Mouse (Mus musculus) lung, embryonic 16.5 days (tissue): ENCODE results near the gene Krtap5-5. TPM values are rescaled to one million over a fixed set of nuclear protein-coding genes. Genes with fewer than 3 reads are reported as not detected.
"Not testable (repeated sequence)": the region's sequence is repeated elsewhere in the genome, so short reads cannot be mapped to it uniquely, and the experiment has no call there.

Experiments
- ATAC-seq: fragments of 200-750 bp; cut with Nextera tagmentation; 2 replicates; pipeline ENCODE4 v1.8.0; 2017; ENCODE audit warnings: low read depth, mild to moderate bottlenecking, moderate library complexity
- H3K27ac ChIP-seq: fragments of 300-500 bp; sonication (generic); 2 replicates; pipeline ENCODE4 v1.5.1; 2014; ENCODE audit warnings: mild to moderate bottlenecking, control low read depth, low read length
- H3K27me3 ChIP-seq: fragments of 300-500 bp; sonication (generic); 2 replicates; pipeline ENCODE4 v1.6.1; 2014; ENCODE audit warnings: low read depth, low read length, mixed read lengths; ENCODE audit not compliant: control insufficient read depth, insufficient read depth
- H3K36me3 ChIP-seq: fragments of 300-500 bp; sonication (generic); 2 replicates; pipeline ENCODE4 v1.6.1; 2014; ENCODE audit warnings: low read length; ENCODE audit not compliant: control insufficient read depth, insufficient read depth
- H3K4me1 ChIP-seq: fragments of 300-500 bp; sonication (generic); replicated peaks from 2 replicates; pipeline ENCODE4 v1.6.1; 2014; ENCODE audit warnings: low read length, mixed read lengths; ENCODE audit not compliant: control insufficient read depth, insufficient read depth
- H3K4me2 ChIP-seq: fragments of 300-500 bp; sonication (generic); 2 replicates; pipeline ENCODE4 v1.6.1; 2014; ENCODE audit warnings: low read depth, low read length, control low read depth
- H3K4me3 ChIP-seq: fragments of 300-500 bp; sonication (generic); 2 replicates; pipeline ENCODE4 v1.5.1; 2014; ENCODE audit warnings: mild to moderate bottlenecking, low read length, control low read depth
- H3K9ac ChIP-seq: fragments of 300-500 bp; sonication (generic); 2 replicates; pipeline ENCODE4 v1.6.1; 2014; ENCODE audit warnings: low read length, control low read depth
- H3K9me3 ChIP-seq: fragments of 300-500 bp; sonication (generic); 2 replicates; pipeline ENCODE4 v1.6.1; 2016; ENCODE audit warnings: low read length; ENCODE audit not compliant: control insufficient read depth
- WGBS: fragments of 180-500 bp; shearing (Covaris S2); extraction: QIAGEN DNeasy Blood & Tissue Kit; methylation state at CpG from one replicate; pipeline ENCODE4 v1.1.7; 2014; 5-methylcytosine and 5-hydroxymethylcytosine counted together
- polyA plus RNA-seq: library from polyadenylated mRNA; unstranded; fragments of >200 nt; fragmentation: Nextera tagmentation; extraction: Ambion mirVana; gene quantifications from 2 replicates; pipeline ENCODE4 v1.2.1, GENCODE M21; 2015

Gene Krtap5-5
- polyA plus RNA-seq, 1 experiment from 2014 or later, result not detected

DNA sequence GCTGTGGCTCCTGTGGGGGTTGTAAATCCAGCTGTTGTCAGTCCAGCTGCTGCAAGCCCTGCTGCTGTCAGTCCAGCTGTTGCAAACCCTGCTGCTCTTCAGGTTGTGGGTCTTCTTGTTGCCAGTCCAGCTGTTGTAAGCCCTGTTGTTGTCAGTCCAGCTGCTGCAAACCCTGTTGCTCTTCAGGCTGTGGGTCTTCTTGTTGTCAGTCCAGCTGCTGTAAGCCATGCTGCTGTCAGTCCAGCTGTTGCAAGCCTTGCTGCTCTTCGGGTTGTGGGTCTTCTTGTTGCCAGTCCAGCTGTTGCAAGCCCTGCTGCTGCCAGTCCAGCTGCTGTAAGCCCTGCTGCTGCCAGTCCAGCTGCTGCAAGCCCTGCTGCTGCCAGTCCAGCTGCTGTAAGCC lies 17.6 kb downstream of the Krtap5-5 start:
- not testable (repeated sequence) for H3K36me3 ChIP-seq, H3K9me3 ChIP-seq, H3K4me1 ChIP-seq, H3K9ac ChIP-seq, H3K4me3 ChIP-seq, H3K27ac ChIP-seq, H3K27me3 ChIP-seq, H3K4me2 ChIP-seq, ATAC-seq
- 35% methylated on average over 1 of the region's 1 CpGs for WGBS

DNA sequence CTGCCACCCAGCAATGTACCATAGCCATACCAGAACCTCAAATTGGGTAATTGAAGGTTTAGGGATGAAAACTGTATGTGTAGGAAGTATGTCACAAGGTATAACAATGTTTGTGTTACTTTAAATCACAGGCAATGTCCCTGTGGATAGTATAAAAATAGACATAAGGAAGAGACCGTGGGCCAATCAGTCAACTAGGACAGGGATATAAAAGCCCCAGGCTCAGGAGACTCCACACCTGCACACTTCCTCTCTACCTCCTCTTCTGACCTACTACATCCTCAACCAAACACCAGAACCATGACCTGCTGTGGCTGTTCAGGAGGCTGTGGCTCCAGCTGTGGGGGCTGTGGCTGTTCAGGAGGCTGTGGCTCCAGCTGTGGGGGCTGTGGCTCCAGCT lies 18.2 kb downstream of the Krtap5-5 start, which contains the start of gene Gm7579:
Gm7579 (plus strand) TSS at position 301 of the 400 bp plus-strand sequence.
- Histone ChIP-seq H3K27me3 (no peaks in the 10 kb centered on the region), H3K36me3 (no peaks in the 10 kb centered on the region), H3K4me2 (no peak within 1 kb of the TSS), H3K9me3 (no peaks in the 10 kb centered on the region), H3K9ac (no peak within 1 kb of the TSS), H3K27ac (no peak within 1 kb of the TSS), H3K4me1 (no peaks in the 10 kb centered on the region), H3K4me3 (no peak within 1 kb of the TSS)
- 57% methylated on average over 1 of the region's 1 CpGs for WGBS
- ATAC-seq, result no peak

DNA sequence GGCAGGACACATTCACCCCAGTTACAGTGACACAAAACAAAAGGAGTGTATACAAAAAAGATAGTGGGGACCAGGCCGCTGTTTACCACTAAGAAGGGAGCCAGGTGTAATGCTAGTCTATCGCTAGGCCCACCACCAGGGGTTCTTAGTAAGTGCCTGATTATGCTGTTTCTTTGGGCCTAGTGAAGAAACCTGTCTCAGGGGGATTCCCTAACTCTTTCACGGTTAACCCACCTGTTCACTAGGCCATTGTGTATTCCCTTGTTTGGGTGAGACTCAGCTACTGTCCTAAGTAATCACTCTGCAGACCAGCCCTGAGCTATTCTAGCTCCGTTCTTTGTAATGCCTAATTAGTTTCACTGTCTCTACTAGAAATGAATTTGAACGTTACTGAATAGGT lies 22.9 kb downstream of the Krtap5-5 start:
- not testable (repeated sequence) for H3K4me3 ChIP-seq, H3K9ac ChIP-seq, H3K27me3 ChIP-seq, H3K36me3 ChIP-seq, H3K4me2 ChIP-seq, H3K27ac ChIP-seq, H3K4me1 ChIP-seq, H3K9me3 ChIP-seq, ATAC-seq
- WGBS, result 81% methylated on average over 5 of the region's 5 CpGs

DNA sequence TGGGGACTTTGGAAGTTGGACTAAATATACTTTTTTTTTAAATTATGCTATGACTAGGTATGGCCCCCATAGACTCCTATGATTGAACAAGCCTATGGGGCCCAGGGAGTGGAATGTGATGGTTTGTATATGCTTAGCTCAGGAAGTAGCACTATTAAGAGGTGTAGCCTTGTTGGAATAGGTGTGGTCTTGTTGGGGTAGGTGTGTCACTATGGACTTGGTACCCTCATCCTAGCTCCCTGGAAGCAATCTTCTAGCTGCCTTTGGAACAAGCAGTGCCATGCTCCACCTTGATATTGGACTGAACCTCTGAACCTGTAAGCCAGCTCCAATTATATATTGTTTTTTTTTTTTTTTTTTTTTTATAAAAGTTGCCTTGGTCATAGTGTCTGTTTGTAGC lies 24.3 kb downstream of the Krtap5-5 start:
- no peaks in the 10 kb centered on the region for H3K27me3 ChIP-seq
- H3K9ac ChIP-seq, result no peak overlapping the region
- no peak for ATAC-seq
- H3K4me2 ChIP-seq, result no peak overlapping the region
- no peaks in the 10 kb centered on the region for H3K36me3 ChIP-seq
- H3K4me1 ChIP-seq, result no peaks in the 10 kb centered on the region
- H3K4me3 ChIP-seq, result no peak overlapping the region
- H3K27ac ChIP-seq, result no peak overlapping the region
- H3K9me3 ChIP-seq, result no peaks in the 10 kb centered on the region

DNA sequence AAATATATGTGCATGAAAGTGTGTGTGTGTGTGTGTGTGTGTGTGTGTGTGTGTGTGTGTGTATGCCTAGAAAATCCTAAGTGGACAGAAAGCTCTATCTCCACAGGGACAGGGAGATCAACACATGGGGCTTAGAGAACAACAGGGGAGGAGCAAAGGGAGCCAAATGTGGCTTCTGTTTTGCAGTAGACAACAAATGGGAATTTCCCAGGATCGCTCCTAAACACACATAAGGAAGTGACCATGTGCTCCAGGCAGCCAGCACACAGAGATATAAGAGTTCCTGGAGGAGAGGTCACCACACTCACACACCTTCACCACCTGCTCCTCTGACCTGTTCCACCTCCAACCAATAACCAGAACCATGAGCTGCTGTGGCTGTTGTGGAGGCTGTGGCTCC lies 28.7 kb downstream of the Krtap5-5 start, which contains the start of gene Krtap5-3:
Krtap5-3 (plus strand) TSS at position 301 of the 400 bp plus-strand sequence.
- Histone ChIP-seq H3K27ac (no peak within 1 kb of the TSS), H3K27me3 (no peaks in the 10 kb centered on the region), H3K4me3 (no peak within 1 kb of the TSS), H3K9ac (no peak within 1 kb of the TSS), H3K36me3 (no peaks in the 10 kb centered on the region), H3K4me2 (no peak within 1 kb of the TSS), H3K9me3 (no peaks in the 10 kb centered on the region), H3K4me1 (no peaks in the 10 kb centered on the region)
- WGBS, result 35% methylated on average over 1 of the region's 1 CpGs
- ATAC-seq, result no peak

DNA sequence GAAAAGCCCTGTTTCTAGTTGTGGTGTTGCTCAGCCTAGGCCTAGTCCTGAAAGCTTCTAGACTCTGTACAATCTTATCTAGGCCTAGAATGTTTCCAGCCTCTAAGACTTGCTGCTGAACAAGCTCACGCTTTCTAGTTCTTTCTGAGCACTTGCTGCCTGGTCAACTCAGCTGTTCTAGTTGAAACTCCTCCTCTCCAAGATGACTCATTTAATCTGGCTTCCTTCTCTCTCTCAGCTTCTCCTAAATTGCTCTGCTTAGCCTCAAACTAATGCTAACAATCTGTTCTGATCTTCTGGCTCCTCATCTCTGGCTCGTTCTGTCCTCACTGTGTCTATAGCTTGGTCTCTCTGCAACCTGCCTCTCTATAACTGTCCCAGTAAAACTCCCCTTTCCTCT lies 31.0 kb downstream of the Krtap5-5 start:
- H3K9me3 ChIP-seq, result no peaks in the 10 kb centered on the region
- no peaks in the 10 kb centered on the region for H3K36me3 ChIP-seq
- H3K4me3 ChIP-seq, result no peak overlapping the region
- no peak overlapping the region for H3K4me2 ChIP-seq
- no peaks in the 10 kb centered on the region for H3K27me3 ChIP-seq
- no peak overlapping the region for H3K9ac ChIP-seq
- no peak overlapping the region for H3K27ac ChIP-seq
- no peak for ATAC-seq
- WGBS, result 81% methylated on average over 2 of the region's 2 CpGs
- H3K4me1 ChIP-seq, result no peaks in the 10 kb centered on the region

DNA sequence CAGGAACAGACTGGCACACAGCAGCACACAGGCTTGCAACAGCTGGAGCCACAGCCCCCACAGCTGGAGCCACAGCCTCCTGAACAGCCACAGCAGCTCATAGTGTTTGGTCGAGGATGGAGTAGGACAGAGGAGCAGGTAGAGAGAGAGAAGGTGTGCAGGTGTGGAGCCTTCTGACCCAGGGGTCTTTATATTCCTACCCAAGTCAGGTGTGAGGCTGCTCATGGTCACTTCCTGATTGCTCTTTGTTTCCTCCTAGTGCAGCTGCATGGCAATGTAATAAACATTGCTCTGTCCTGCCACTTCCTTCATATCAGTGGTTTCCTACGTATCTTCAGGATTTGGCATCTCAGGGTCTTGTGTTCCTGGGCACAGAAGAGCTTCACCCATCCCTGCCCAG lies 39.5 kb downstream of the Krtap5-5 start, which contains the start of gene Gm10153:
Gm10153 (minus strand) TSS at position 101 of the 400 bp plus-strand sequence.
- Histone ChIP-seq H3K4me3 (no peak within 1 kb of the TSS), H3K36me3 (no peaks in the 10 kb centered on the region), H3K9me3 (no peaks in the 10 kb centered on the region), H3K27me3 (no peaks in the 10 kb centered on the region), H3K27ac (no peak within 1 kb of the TSS), H3K4me2 (no peak within 1 kb of the TSS), H3K9ac (no peak within 1 kb of the TSS), H3K4me1 (no peaks in the 10 kb centered on the region)
- 38% methylated on average over 2 of the region's 2 CpGs for WGBS
- no peak for ATAC-seq

DNA sequence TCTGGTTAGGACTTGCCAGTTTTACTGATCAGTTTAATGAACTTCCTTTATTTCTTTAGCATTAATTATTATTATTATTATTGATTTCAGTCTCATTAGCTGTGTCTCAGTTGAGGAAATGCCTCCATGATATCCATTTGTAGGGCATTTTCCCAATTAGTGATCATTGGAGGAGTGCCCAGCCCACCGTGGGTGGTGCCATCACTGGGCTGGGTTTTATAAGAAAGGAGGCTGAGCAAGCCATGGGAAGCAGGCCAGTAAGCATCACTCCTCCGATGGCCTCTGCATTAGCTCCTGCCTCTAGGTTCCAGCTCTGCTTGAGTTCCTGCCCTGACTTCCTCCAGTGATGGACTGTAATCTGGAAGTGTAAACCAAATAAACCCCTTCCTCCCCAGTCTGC lies 41.6 kb downstream of the Krtap5-5 start:
- Histone ChIP-seq H3K4me3 (no peak overlapping the region), H3K36me3 (no peaks in the 10 kb centered on the region), H3K27me3 (no peaks in the 10 kb centered on the region), H3K4me2 (no peak overlapping the region), H3K9ac (no peak overlapping the region), H3K9me3 (no peaks in the 10 kb centered on the region), H3K4me1 (no peaks in the 10 kb centered on the region), H3K27ac (no peak overlapping the region)
- WGBS, result 73% methylated on average over 2 of the region's 2 CpGs
- no peak for ATAC-seq

DNA sequence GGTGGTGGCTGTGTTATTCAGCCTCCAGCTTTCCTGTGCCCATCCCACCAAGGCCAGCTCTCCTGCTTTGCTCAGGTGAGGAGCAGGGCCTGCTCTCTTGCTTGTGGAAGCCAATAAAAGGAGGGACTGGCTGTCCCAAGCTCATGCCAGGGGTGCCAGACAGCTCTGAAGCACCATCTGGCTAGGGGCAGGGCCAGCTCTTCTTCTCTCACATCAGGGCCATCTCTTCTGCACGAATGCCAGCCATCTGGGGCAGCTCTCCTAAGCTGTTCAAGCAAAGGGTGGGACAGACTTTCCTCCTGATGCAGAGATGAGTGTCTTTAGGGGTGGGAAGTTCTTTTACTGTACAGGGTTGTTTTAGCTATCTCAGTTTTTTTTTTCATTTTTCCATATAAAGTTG lies 48.8 kb downstream of the Krtap5-5 start:
- Histone ChIP-seq H3K27me3 (no peaks in the 10 kb centered on the region), H3K9ac (no peak overlapping the region), H3K36me3 (no peaks in the 10 kb centered on the region), H3K27ac (no peak overlapping the region), H3K4me3 (no peak overlapping the region), H3K9me3 (no peaks in the 10 kb centered on the region), H3K4me2 (no peak overlapping the region), H3K4me1 (no peaks in the 10 kb centered on the region)
- 19% methylated on average over 1 of the region's 1 CpGs for WGBS
- ATAC-seq, result no peak
